Mouse (Mus musculus): ENCODE measurements at regions not wholly inside any gene's neighbourhood (a gene's known extent, or its start where the extent isn't known, plus 50 kb on each side); places are given as distances from the start of the nearest gene placed in this dataset.

- H3K36me3 ChIP-seq (ENCODE audit: control insufficient read depth, insufficient read depth, low read length, poor library complexity, severe bottlenecking): no peaks in the 10 kb centered on the region
- H3K4me3 ChIP-seq (ENCODE audit: insufficient read depth in 1 of 2, low read depth in 1 of 2, low read length in 2 of 2, poor library complexity in 1 of 2, severe bottlenecking in 1 of 2): no peak overlapping the region
- H3K4me1 ChIP-seq (ENCODE audit: control insufficient read depth in 2 of 2, insufficient read depth in 2 of 2, low read length in 2 of 2, poor library complexity in 1 of 2): no peaks in the 10 kb centered on the region
- H3K27ac ChIP-seq (ENCODE audit: insufficient read depth, low read depth, low read length, poor library complexity, severe bottlenecking): no peak overlapping the region
- TF ChIP-seq ZC3H11A (IDR thresholded peaks at IDR 0.05; ENCODE audit: borderline replicate concordance, low read depth, low read length) (no peak), CHD2 (IDR thresholded peaks at IDR 0.05; ENCODE audit: low read depth, low read length) (no peak), ZNF384 (IDR thresholded peaks at IDR 0.05; ENCODE audit: low read depth, low read length) (no peak), HCFC1 (IDR thresholded peaks at IDR 0.05; ENCODE audit: borderline replicate concordance, insufficient read depth, low read length) (no peak), MAFK (IDR thresholded peaks at IDR 0.05; ENCODE audit: insufficient read depth, low read depth, low read length) (no peak)
- in situ Hi-C loops (cut with MboI; ENCODE audit: low sequenced_read_pairs in 2 of 2, unreplicated experiment in 2 of 2): no loop called here
- H3K9ac ChIP-seq (ENCODE audit: insufficient read depth, low read depth, low read length, poor library complexity, severe bottlenecking): no peak overlapping the region
- H3K9me3 ChIP-seq (ENCODE audit: control insufficient read depth, insufficient read depth, low read depth, low read length): no peaks in the 10 kb centered on the region
- DNase-seq (ENCODE audit: low read depth, low spot score): no peak
Observed at GRCm38 (mm10) chr6:135433753-135434152, 71.4 kb downstream of the Emp1 start.

DNA sequence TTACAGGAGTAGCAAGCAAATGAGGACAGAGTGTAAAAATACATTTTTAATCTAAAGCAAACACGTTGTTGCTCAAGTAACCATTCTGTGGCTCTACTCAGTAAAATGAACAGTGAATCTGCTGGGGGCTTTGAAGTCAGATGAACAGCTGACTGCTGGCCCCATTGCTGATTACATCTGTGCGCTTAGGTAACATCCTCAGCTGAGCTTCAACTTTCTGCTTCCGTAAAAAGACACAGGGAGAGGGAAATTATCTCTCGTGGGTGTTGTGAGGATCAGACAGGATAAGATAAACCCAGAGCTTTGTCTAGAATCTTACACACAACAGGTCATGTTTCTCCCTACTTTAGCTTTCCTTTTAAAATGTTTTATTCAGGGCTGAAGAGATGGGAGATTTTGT is 74.0 kb downstream of the Emp1 start:
- TF ChIP-seq ZNF384 (IDR thresholded peaks at IDR 0.05; ENCODE audit: low read depth, low read length) (no peak), ZC3H11A (IDR thresholded peaks at IDR 0.05; ENCODE audit: borderline replicate concordance, low read depth, low read length) (no peak), MAFK (IDR thresholded peaks at IDR 0.05; ENCODE audit: insufficient read depth, low read depth, low read length) (no peak), CHD2 (IDR thresholded peaks at IDR 0.05; ENCODE audit: low read depth, low read length) (no peak), HCFC1 (IDR thresholded peaks at IDR 0.05; ENCODE audit: borderline replicate concordance, insufficient read depth, low read length) (no peak)
- in situ Hi-C loops (cut with MboI; ENCODE audit: low sequenced_read_pairs in 2 of 2, unreplicated experiment in 2 of 2): no loop called here
- Histone ChIP-seq H3K27ac (ENCODE audit: insufficient read depth, low read depth, low read length, poor library complexity, severe bottlenecking) (no peak overlapping the region), H3K4me1 (ENCODE audit: control insufficient read depth in 2 of 2, insufficient read depth in 2 of 2, low read length in 2 of 2, poor library complexity in 1 of 2) (no peaks in the 10 kb centered on the region), H3K4me3 (ENCODE audit: insufficient read depth in 1 of 2, low read depth in 1 of 2, low read length in 2 of 2, poor library complexity in 1 of 2, severe bottlenecking in 1 of 2) (no peak overlapping the region), H3K9me3 (ENCODE audit: control insufficient read depth, insufficient read depth, low read depth, low read length) (no peaks in the 10 kb centered on the region), H3K9ac (ENCODE audit: insufficient read depth, low read depth, low read length, poor library complexity, severe bottlenecking) (no peak overlapping the region), H3K36me3 (ENCODE audit: control insufficient read depth, insufficient read depth, low read length, poor library complexity, severe bottlenecking) (no peaks in the 10 kb centered on the region)
- DNase-seq (ENCODE audit: low read depth, low spot score): no peak

DNA sequence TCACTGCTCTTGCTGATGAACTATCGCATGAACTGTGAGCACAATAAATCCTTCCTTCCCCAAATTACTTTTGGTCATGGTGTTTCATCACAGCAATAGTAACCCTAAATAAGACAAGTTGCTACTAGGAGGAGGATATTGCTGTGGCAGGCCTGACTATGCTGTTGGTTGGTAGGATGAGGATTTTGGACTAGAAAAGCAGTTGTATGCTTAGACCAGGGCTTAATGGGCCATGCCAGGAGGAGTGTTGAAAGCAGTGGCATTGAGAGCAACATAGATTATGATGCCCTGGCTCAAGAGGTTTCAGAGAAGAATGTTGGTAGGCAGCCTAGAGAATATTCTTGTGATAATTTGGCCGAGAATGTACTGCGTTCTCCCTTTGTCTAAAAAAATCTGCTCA is 75.9 kb downstream of the Emp1 start:
- no peak overlapping the region for H3K27ac ChIP-seq (ENCODE audit: insufficient read depth, low read depth, low read length, poor library complexity, severe bottlenecking)
- DNase-seq (ENCODE audit: low read depth, low spot score): no peak
- no peak overlapping the region for H3K9ac ChIP-seq (ENCODE audit: insufficient read depth, low read depth, low read length, poor library complexity, severe bottlenecking)
- in situ Hi-C loops (cut with MboI; ENCODE audit: low sequenced_read_pairs in 2 of 2, unreplicated experiment in 2 of 2): no loop called here
- H3K9me3 ChIP-seq (ENCODE audit: control insufficient read depth, insufficient read depth, low read depth, low read length): no peaks in the 10 kb centered on the region
- H3K4me1 ChIP-seq (ENCODE audit: control insufficient read depth in 2 of 2, insufficient read depth in 2 of 2, low read length in 2 of 2, poor library complexity in 1 of 2): no peaks in the 10 kb centered on the region
- H3K4me3 ChIP-seq (ENCODE audit: insufficient read depth in 1 of 2, low read depth in 1 of 2, low read length in 2 of 2, poor library complexity in 1 of 2, severe bottlenecking in 1 of 2): no peak overlapping the region
- no peaks in the 10 kb centered on the region for H3K36me3 ChIP-seq (ENCODE audit: control insufficient read depth, insufficient read depth, low read length, poor library complexity, severe bottlenecking)
- no peak for TF ChIP-seq CHD2 (IDR thresholded peaks at IDR 0.05; ENCODE audit: low read depth, low read length)
- no peak for TF ChIP-seq MAFK (IDR thresholded peaks at IDR 0.05; ENCODE audit: insufficient read depth, low read depth, low read length)
- TF ChIP-seq ZNF384 (IDR thresholded peaks at IDR 0.05; ENCODE audit: low read depth, low read length): no peak
- no peak for TF ChIP-seq ZC3H11A (IDR thresholded peaks at IDR 0.05; ENCODE audit: borderline replicate concordance, low read depth, low read length)
- TF ChIP-seq HCFC1 (IDR thresholded peaks at IDR 0.05; ENCODE audit: borderline replicate concordance, insufficient read depth, low read length): no peak

DNA sequence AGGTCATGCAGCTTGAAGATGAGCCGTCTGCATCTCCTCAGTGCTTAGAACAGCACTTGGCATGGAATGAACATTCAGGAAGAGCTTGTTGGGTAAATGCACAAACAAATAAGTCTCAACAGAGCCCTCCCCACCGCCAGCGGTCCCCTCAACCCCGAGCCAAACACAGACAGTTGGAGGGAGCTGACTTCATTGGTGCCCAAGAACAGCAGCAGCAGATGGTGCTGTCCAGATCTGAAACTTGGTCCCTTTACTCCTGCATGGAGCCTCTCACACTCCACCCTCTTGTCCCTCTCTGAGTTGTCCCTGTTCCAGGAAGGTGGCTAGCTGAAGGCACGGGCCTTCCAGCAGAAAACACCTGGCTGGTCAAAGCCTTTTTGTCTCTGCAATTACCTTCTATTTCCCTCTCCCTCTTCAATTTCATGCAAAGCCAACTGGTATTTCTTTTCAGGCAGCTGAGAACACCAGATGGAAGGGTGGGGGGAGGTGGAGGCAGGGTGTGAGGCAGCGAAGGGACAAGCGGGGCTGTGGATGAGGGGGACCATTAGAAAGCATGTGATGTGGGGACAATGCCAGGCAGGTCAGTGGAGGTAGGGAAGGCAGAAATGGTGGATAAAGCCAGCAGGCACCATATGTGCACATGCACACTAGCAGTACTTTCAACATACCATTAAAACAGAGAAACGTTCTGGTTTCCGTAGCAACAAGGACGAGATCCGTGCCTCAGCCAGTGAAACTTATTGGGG is 79.0 kb downstream of the Emp1 start:
- no peak for TF ChIP-seq ZC3H11A (IDR thresholded peaks at IDR 0.05; ENCODE audit: borderline replicate concordance, low read depth, low read length)
- no peak overlapping the region for H3K27ac ChIP-seq (ENCODE audit: insufficient read depth, low read depth, low read length, poor library complexity, severe bottlenecking)
- H3K4me3 ChIP-seq (ENCODE audit: insufficient read depth in 1 of 2, low read depth in 1 of 2, low read length in 2 of 2, poor library complexity in 1 of 2, severe bottlenecking in 1 of 2): no peak overlapping the region
- no peak for DNase-seq (ENCODE audit: low read depth, low spot score)
- peaks cover 0 to 5% of the 10 kb centered on the region in 2 experiments; a peak in 2 of 4 replicates for H3K4me1 ChIP-seq (ENCODE audit: control insufficient read depth in 2 of 2, insufficient read depth in 2 of 2, low read length in 2 of 2, poor library complexity in 1 of 2)
- in situ Hi-C loops (cut with MboI; ENCODE audit: low sequenced_read_pairs in 2 of 2, unreplicated experiment in 2 of 2): no loop called here
- H3K9ac ChIP-seq (ENCODE audit: insufficient read depth, low read depth, low read length, poor library complexity, severe bottlenecking): no peak overlapping the region
- H3K9me3 ChIP-seq (ENCODE audit: control insufficient read depth, insufficient read depth, low read depth, low read length): no peaks in the 10 kb centered on the region
- H3K36me3 ChIP-seq (ENCODE audit: control insufficient read depth, insufficient read depth, low read length, poor library complexity, severe bottlenecking): no peaks in the 10 kb centered on the region

GRCm38 (mm10) chr6:135444661-135445060 is 82.3 kb downstream of the Emp1 start:
- in situ Hi-C loops (cut with MboI; ENCODE audit: low sequenced_read_pairs in 2 of 2, unreplicated experiment in 2 of 2): no loop called here
- TF ChIP-seq ZNF384 (IDR thresholded peaks at IDR 0.05; ENCODE audit: low read depth, low read length) (no peak), ZC3H11A (IDR thresholded peaks at IDR 0.05; ENCODE audit: borderline replicate concordance, low read depth, low read length) (peak; percentile 93), CHD2 (IDR thresholded peaks at IDR 0.05; ENCODE audit: low read depth, low read length) (no peak), MAFK (IDR thresholded peaks at IDR 0.05; ENCODE audit: insufficient read depth, low read depth, low read length) (no peak)
- Histone ChIP-seq H3K9ac (ENCODE audit: insufficient read depth, low read depth, low read length, poor library complexity, severe bottlenecking) (peak overlapping the region; percentile 73), H3K9me3 (ENCODE audit: control insufficient read depth, insufficient read depth, low read depth, low read length) (no peaks in the 10 kb centered on the region), H3K4me1 (ENCODE audit: control insufficient read depth in 2 of 2, insufficient read depth in 2 of 2, low read length in 2 of 2, poor library complexity in 1 of 2) (peaks cover 0 to 5% of the 10 kb centered on the region in 2 experiments; a peak in 2 of 4 replicates), H3K36me3 (ENCODE audit: control insufficient read depth, insufficient read depth, low read length, poor library complexity, severe bottlenecking) (no peaks in the 10 kb centered on the region), H3K4me3 (ENCODE audit: insufficient read depth in 1 of 2, low read depth in 1 of 2, low read length in 2 of 2, poor library complexity in 1 of 2, severe bottlenecking in 1 of 2) (peak overlapping the region; percentile 5 to 10; a peak in 1 of 4 replicates), H3K27ac (ENCODE audit: insufficient read depth, low read depth, low read length, poor library complexity, severe bottlenecking) (no peak overlapping the region)
- DNase-seq (ENCODE audit: low read depth, low spot score): peak; percentile 53

Data from ES-E14 (cell line).